Mouse (Mus musculus): ENCODE measurements at regions not wholly inside any gene's neighbourhood (a gene's known extent, or its start where the extent isn't known, plus 50 kb on each side); places are given as distances from the start of the nearest gene placed in this dataset.
A peak's percentile ranks its signal among the peaks of the same experiment; 100 is the strongest.

GRCm38 (mm10) chr10:45893894-45894831 is 316.5 kb downstream of the Hace1 start:
- no peak overlapping the region for H3K4me3 ChIP-seq
- peak overlapping the region; percentile 32; the same call in 1 of the 2 replicates for H3K27ac ChIP-seq
- H3K4me1 ChIP-seq: peaks cover 11% of the 10 kb centered on the region
- 0 out of 2 replicates have a peak, but pooled peaks cover 3% of the 10 kb centered on the region for H3K9me3 ChIP-seq
- H3K27me3 ChIP-seq (ENCODE audit: poor library complexity, severe bottlenecking): no peaks in the 10 kb centered on the region
- no peaks in the 10 kb centered on the region for H3K36me3 ChIP-seq (replicated peaks)
- WGBS: 63% methylated on average over 2 of the region's 2 CpGs
- DNase-seq (ENCODE audit: extremely low spot score, low spot score): peak; percentile 40

GRCm38 (mm10) chr10:45916928-45917327 is 339.3 kb downstream of the Hace1 start:
- Histone ChIP-seq H3K4me3 (no peak overlapping the region), H3K9me3 (peaks cover 12% of the 10 kb centered on the region), H3K27ac (no peak overlapping the region), H3K27me3 (ENCODE audit: poor library complexity, severe bottlenecking) (no peaks in the 10 kb centered on the region), H3K4me1 (no peaks in the 10 kb centered on the region), H3K36me3 (replicated peaks) (no peaks in the 10 kb centered on the region)
- 25% methylated on average over 3 of the region's 3 CpGs for WGBS
- no peak for DNase-seq (ENCODE audit: extremely low spot score, low spot score)

GRCm38 (mm10) chr10:45925746-45926145 is 348.1 kb downstream of the Hace1 start:
- no peaks in the 10 kb centered on the region for H3K4me1 ChIP-seq
- H3K36me3 ChIP-seq (replicated peaks): no peaks in the 10 kb centered on the region
- no peak overlapping the region for H3K27ac ChIP-seq
- DNase-seq (ENCODE audit: extremely low spot score, low spot score): no peak
- H3K27me3 ChIP-seq (ENCODE audit: poor library complexity, severe bottlenecking): no peaks in the 10 kb centered on the region
- no peak overlapping the region for H3K4me3 ChIP-seq
- no peaks in the 10 kb centered on the region for H3K9me3 ChIP-seq
- 66% methylated on average over 1 of the region's 1 CpGs for WGBS

DNA sequence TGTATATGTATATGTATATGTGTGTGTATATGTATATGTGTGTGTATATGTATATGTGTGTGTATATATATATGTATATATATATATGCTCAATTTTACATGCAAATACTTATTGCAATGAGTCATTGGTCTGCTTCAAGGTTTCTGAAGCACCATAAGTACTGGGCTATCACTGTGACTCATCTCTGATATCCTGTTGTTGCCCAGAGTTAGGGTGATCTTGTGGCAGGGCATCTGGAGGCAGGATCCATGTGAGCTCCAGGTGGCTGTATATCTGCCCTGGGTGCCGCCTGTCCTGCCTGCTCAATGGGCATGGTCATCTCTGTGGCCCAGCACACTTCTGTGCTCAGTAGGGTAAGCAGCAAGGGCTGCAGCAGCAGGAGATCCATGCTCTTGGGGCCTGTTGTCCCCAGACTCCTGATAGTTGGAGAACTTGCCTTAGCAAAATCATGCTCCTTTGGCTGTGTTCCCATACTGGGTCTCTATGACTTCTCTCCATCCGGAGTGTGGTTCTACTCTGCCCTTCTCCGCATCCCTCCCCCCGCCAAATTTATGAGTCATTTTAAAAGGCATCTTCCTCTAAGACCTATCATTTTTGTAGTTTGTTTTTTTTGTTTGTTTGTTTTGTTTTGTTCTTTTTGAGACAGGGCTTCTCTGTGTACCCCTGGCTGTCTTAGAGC is 356.1 kb downstream of the Hace1 start:
- H3K36me3 ChIP-seq (replicated peaks): no peaks in the 10 kb centered on the region
- no peak overlapping the region for H3K4me3 ChIP-seq
- no peaks in the 10 kb centered on the region for H3K9me3 ChIP-seq
- H3K4me1 ChIP-seq: no peaks in the 10 kb centered on the region
- no peak for DNase-seq (ENCODE audit: extremely low spot score, low spot score)
- WGBS: 92% methylated on average over 4 of the region's 4 CpGs
- no peaks in the 10 kb centered on the region for H3K27me3 ChIP-seq (ENCODE audit: poor library complexity, severe bottlenecking)
- H3K27ac ChIP-seq: no peak overlapping the region

DNA sequence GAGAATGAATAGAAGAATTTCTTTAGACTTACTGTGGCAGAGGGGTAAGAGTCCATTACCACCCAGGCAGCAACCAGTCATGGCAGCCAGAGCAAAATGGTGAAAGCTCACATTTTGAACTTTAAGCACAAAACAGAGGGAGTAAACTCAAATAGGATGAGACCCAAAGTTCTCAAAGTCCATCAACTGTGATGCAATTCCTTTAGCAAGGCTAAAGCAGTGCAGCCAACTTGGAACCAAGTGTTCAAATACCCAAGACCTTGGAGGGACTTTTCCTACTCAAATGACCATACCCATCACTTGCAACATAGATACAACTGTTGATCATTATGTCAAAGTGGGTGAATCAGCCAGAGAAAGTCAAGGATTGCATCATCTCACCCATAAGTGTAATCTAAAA is 380.1 kb downstream of the Hace1 start:
- no peaks in the 10 kb centered on the region for H3K9me3 ChIP-seq
- H3K36me3 ChIP-seq (replicated peaks): no peaks in the 10 kb centered on the region
- no peak for DNase-seq (ENCODE audit: extremely low spot score, low spot score)
- H3K4me1 ChIP-seq: no peaks in the 10 kb centered on the region
- H3K27ac ChIP-seq: no peak overlapping the region
- no peaks in the 10 kb centered on the region for H3K27me3 ChIP-seq (ENCODE audit: poor library complexity, severe bottlenecking)
- no peak overlapping the region for H3K4me3 ChIP-seq

- Histone ChIP-seq H3K27me3 (ENCODE audit: poor library complexity, severe bottlenecking) (no peaks in the 10 kb centered on the region), H3K36me3 (replicated peaks) (no peaks in the 10 kb centered on the region), H3K9me3 (no peaks in the 10 kb centered on the region), H3K27ac (no peak overlapping the region), H3K4me3 (no peak overlapping the region), H3K4me1 (no peaks in the 10 kb centered on the region)
- WGBS: 71% methylated on average over 1 of the region's 1 CpGs
- DNase-seq (ENCODE audit: extremely low spot score, low spot score): no peak
Measured at GRCm38 (mm10) chr10:45972240-45972639, 394.6 kb downstream of the Hace1 start.

DNA sequence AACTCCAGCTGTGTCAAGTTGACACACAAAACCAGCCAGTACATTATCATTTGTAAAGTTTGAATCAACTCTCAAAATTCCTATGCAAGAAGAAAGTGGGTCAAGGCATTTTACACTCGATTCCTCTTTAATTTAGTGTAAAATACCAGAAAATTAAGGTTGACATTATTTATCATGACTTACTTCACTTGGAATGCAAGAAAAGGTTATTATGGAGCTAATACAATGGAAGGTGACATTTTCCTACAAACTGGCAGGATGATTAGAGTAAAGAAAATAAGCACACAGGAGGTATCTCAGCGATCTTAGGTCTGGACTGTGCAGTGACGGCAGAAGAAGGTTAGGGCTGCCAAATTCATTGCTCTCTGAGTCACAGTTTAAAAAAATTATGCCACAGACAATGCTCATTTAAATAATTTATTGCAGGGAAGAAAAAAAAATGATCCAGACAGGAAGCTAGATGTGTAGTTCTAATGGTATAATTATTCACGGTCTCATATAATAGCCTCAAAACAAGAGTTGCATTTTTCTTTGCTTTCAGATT is 405.2 kb downstream of the Hace1 start:
- no peak for DNase-seq (ENCODE audit: extremely low spot score, low spot score)
- 85% methylated on average over 4 of the region's 4 CpGs for WGBS

DNA sequence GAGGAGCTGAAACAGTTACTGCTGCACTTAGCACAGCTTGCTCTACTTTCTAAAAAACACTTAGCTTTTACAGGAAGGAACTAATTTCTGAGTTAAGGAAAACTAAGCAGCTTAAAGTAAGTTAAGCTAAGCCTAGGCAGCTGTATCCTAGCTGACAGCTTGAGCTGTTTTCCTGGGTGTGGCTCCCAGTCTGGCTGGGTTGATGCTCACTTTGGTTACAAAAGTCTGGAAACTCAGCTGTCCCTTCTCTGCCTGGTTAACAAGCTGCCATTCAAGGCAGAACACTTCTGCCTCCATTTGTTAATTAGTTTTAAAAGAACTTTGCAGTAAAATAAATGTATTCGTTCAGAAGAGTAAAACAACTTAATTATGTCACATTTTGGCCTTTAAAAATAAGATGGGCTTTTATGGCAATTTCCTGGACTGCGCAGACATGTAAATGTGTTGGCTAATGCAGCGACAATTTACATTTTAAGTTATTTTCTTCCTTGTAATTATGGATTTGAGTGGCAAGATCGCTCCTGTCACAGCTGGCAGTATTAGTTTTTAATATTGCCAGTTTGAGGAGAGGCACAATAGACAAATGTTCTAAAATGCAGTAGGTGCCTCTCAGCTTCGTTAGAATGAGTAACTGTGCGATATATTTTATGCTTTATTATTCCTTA is 406.2 kb downstream of the Hace1 start:
- Histone ChIP-seq H3K4me3 (no peak overlapping the region), H3K4me1 (0 out of 2 replicates have a peak, but pooled peaks cover 6% of the 10 kb centered on the region), H3K36me3 (replicated peaks) (no peaks in the 10 kb centered on the region), H3K27ac (no peak overlapping the region), H3K27me3 (ENCODE audit: poor library complexity, severe bottlenecking) (no peaks in the 10 kb centered on the region), H3K9me3 (no peaks in the 10 kb centered on the region)
- WGBS: 90% methylated on average over 6 of the region's 6 CpGs
- DNase-seq (ENCODE audit: extremely low spot score, low spot score): no peak

More for the DNA sequence above, 405.2 kb downstream of the Hace1 start:
- H3K27me3 ChIP-seq (ENCODE audit: poor library complexity, severe bottlenecking): no peaks in the 10 kb centered on the region
- no peak overlapping the region for H3K27ac ChIP-seq
- H3K9me3 ChIP-seq: no peaks in the 10 kb centered on the region
- H3K4me1 ChIP-seq: 0 out of 2 replicates have a peak, but pooled peaks cover 6% of the 10 kb centered on the region
- no peaks in the 10 kb centered on the region for H3K36me3 ChIP-seq (replicated peaks)
- H3K4me3 ChIP-seq: no peak overlapping the region

GRCm38 (mm10) chr10:45986341-45986740 is 408.7 kb downstream of the Hace1 start:
- WGBS: 88% methylated on average over 2 of the region's 2 CpGs
- peaks cover 17% of the 10 kb centered on the region; the same call in 1 of the 2 replicates for H3K4me1 ChIP-seq

DNA sequence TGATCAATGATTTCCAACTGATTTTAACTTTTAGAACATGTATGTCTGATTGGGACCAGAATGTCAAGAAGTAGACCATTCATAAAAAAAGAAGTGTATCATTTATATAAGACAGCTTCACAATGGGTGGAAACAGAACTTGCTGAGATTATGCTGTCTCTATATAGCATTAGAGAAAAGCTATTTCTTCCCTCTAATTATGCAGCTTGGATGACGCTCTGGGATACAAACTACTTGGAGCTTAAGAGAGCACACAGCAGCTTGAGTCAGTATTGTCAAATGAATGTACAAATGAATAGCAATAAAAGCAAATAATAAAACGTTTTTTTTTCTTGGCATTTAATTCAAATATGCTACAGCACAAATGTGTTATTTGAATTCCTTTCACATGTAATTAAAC is 428.7 kb downstream of the Hace1 start:
- no peaks in the 10 kb centered on the region for H3K27me3 ChIP-seq (ENCODE audit: poor library complexity, severe bottlenecking)
- WGBS: 68% methylated on average over 2 of the region's 2 CpGs
- no peak for DNase-seq (ENCODE audit: extremely low spot score, low spot score)

More at GRCm38 (mm10) chr10:45986341-45986740, 408.7 kb downstream of the Hace1 start:
- no peak for DNase-seq (ENCODE audit: extremely low spot score, low spot score)
- no peaks in the 10 kb centered on the region for H3K27me3 ChIP-seq (ENCODE audit: poor library complexity, severe bottlenecking)
- H3K9me3 ChIP-seq: no peaks in the 10 kb centered on the region
- H3K36me3 ChIP-seq (replicated peaks): no peaks in the 10 kb centered on the region
- H3K4me3 ChIP-seq: no peak overlapping the region
- H3K27ac ChIP-seq: no peak overlapping the region

DNA sequence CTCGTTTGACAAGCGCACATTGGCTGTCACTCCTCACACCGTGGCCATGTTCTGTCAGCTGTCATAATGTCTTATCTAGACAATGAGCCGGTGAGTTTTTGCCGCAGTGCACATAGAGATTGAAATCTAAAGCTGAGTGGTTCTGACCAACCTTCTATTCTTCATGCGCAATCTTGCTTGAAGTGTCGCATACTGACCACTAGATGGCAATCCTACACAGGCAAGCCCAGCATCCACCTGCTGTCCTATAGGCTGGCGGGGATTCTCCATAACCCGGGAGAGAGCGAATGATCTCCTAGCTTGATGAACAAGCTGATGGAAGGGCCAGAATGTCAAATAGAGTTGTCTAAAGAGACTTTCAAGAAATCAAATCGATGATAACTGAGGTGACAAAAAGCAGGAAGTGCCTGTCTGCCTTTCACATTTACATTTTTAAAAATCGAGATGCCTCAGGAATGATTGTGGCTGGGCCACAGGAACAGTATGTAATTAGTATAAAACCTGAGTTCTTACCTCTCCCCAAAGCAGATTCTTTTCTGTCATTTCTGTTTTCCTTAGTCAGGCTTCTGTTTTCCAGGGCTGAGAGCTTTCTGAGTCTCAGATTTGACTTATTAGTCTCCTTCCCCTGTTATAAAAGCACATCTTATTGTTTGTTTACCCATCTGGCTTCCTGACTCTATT is 434.4 kb downstream of the Hace1 start:
- Histone ChIP-seq H3K27me3 (ENCODE audit: poor library complexity, severe bottlenecking) (no peaks in the 10 kb centered on the region), H3K4me3 (no peak overlapping the region), H3K27ac (no peak overlapping the region), H3K4me1 (no peaks in the 10 kb centered on the region), H3K36me3 (replicated peaks) (no peaks in the 10 kb centered on the region), H3K9me3 (no peaks in the 10 kb centered on the region)
- WGBS: 31% methylated on average over 12 of the region's 12 CpGs
- peak; percentile 41 for DNase-seq (ENCODE audit: extremely low spot score, low spot score)

More for the DNA sequence above, 428.7 kb downstream of the Hace1 start:
- Histone ChIP-seq H3K27ac (no peak overlapping the region), H3K4me3 (no peak overlapping the region), H3K36me3 (replicated peaks) (no peaks in the 10 kb centered on the region), H3K4me1 (no peaks in the 10 kb centered on the region), H3K9me3 (no peaks in the 10 kb centered on the region)

DNA sequence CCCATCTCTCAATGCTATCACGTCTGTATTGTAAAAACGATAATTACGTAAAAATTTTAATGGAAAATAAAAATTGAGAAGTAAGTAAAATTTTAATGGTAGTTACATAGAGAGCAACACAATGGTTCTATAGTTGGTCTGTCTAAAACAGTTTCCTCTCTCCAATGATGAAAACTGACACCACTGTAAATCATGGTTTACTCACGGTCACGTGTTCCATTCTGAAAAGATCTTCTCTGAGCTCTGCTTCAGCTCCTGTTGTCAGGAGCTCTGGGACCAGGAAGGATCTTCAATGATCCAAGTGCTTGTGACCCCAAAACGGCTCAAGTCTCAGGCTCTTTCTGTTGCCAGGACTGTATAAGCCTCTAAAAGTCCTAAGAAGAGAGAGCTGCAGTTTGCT is 435.0 kb downstream of the Hace1 start:
- no peak overlapping the region for H3K27ac ChIP-seq
- no peak for DNase-seq (ENCODE audit: extremely low spot score, low spot score)
- no peaks in the 10 kb centered on the region for H3K27me3 ChIP-seq (ENCODE audit: poor library complexity, severe bottlenecking)
- H3K4me3 ChIP-seq: no peak overlapping the region
- no peaks in the 10 kb centered on the region for H3K9me3 ChIP-seq
- H3K4me1 ChIP-seq: no peaks in the 10 kb centered on the region
- no peaks in the 10 kb centered on the region for H3K36me3 ChIP-seq (replicated peaks)
- WGBS: 82% methylated on average over 6 of the region's 6 CpGs
